Mouse (Mus musculus): ENCODE results near the gene Arl16. TPM values are rescaled to one million over a fixed set of nuclear protein-coding genes. Genes with fewer than 3 reads are reported as not detected.

The Arl16 gene
- polyA plus RNA-seq, 1 experiment from 2014 or later = 48.0 TPM

GRCm38 (mm10) chr11:120507611-120508289 lies 40.3 kb upstream of the Arl16 start:
- 84% methylated on average over 13 of the region's 13 CpGs for WGBS
- Histone ChIP-seq H3K27ac (ENCODE audit: low read depth, low read length) (no peak overlapping the region), H3K9ac (ENCODE audit: low read length) (no peak overlapping the region), H3K9me3 (ENCODE audit: control insufficient read depth, low read length) (no peaks in the 10 kb centered on the region), H3K4me2 (no peak overlapping the region), H3K27me3 (ENCODE audit: control insufficient read depth, insufficient read depth, low read length) (no peaks in the 10 kb centered on the region), H3K36me3 (ENCODE audit: control insufficient read depth, insufficient read depth, low read length) (no peaks in the 10 kb centered on the region), H3K4me1 (ENCODE audit: control insufficient read depth, insufficient read depth, low read length) (peaks cover 6% of the 10 kb centered on the region), H3K4me3 (ENCODE audit: low read depth, low read length) (no peak overlapping the region)
- ATAC-seq (ENCODE audit: low FRiP score) (no peak), DNase-seq (ENCODE audit: low spot score, missing footprints) (no peak)

GRCm38 (mm10) chr11:120506899-120507298 lies 39.5 kb upstream of the Arl16 start:
- peaks cover 6% of the 10 kb centered on the region for H3K4me1 ChIP-seq (ENCODE audit: control insufficient read depth, insufficient read depth, low read length)
- DNase-seq (ENCODE audit: low spot score, missing footprints) (no peak), ATAC-seq (ENCODE audit: low FRiP score) (no peak)
- H3K27me3 ChIP-seq (ENCODE audit: control insufficient read depth, insufficient read depth, low read length) = no peaks in the 10 kb centered on the region
- WGBS = 66% methylated on average over 4 of the region's 4 CpGs
- no peak overlapping the region for H3K9ac ChIP-seq (ENCODE audit: low read length)
- H3K4me3 ChIP-seq (ENCODE audit: low read depth, low read length) = no peak overlapping the region
- no peak overlapping the region for H3K27ac ChIP-seq (ENCODE audit: low read depth, low read length)
- H3K36me3 ChIP-seq (ENCODE audit: control insufficient read depth, insufficient read depth, low read length) = no peaks in the 10 kb centered on the region
- no peaks in the 10 kb centered on the region for H3K9me3 ChIP-seq (ENCODE audit: control insufficient read depth, low read length)
- H3K4me2 ChIP-seq = no peak overlapping the region

GRCm38 (mm10) chr11:120505661-120506060 lies 38.3 kb upstream of the Arl16 start:
- H3K4me1 ChIP-seq (ENCODE audit: control insufficient read depth, insufficient read depth, low read length) = peaks cover 5% of the 10 kb centered on the region
- no peak overlapping the region for H3K27ac ChIP-seq (ENCODE audit: low read depth, low read length)
- no peaks in the 10 kb centered on the region for H3K36me3 ChIP-seq (ENCODE audit: control insufficient read depth, insufficient read depth, low read length)
- no peaks in the 10 kb centered on the region for H3K9me3 ChIP-seq (ENCODE audit: control insufficient read depth, low read length)
- H3K4me3 ChIP-seq (ENCODE audit: low read depth, low read length) = no peak overlapping the region
- H3K4me2 ChIP-seq = no peak overlapping the region
- 85% methylated on average over 3 of the region's 3 CpGs for WGBS
- H3K9ac ChIP-seq (ENCODE audit: low read length) = no peak overlapping the region
- no peak for ATAC-seq (ENCODE audit: low FRiP score)
- H3K27me3 ChIP-seq (ENCODE audit: control insufficient read depth, insufficient read depth, low read length) = no peaks in the 10 kb centered on the region
- DNase-seq (ENCODE audit: low spot score, missing footprints) = no peak

- no peaks in the 10 kb centered on the region for H3K27me3 ChIP-seq (ENCODE audit: control insufficient read depth, insufficient read depth, low read length)
- DNase-seq (ENCODE audit: low spot score, missing footprints) = no peak
- no peaks in the 10 kb centered on the region for H3K9me3 ChIP-seq (ENCODE audit: control insufficient read depth, low read length)
- no peak overlapping the region for H3K27ac ChIP-seq (ENCODE audit: low read depth, low read length)
- H3K4me3 ChIP-seq (ENCODE audit: low read depth, low read length) = no peak overlapping the region
- no peak overlapping the region for H3K9ac ChIP-seq (ENCODE audit: low read length)
- no peak overlapping the region for H3K4me2 ChIP-seq
- H3K36me3 ChIP-seq (ENCODE audit: control insufficient read depth, insufficient read depth, low read length) = no peaks in the 10 kb centered on the region; the same call in 1 of the 2 replicates
- H3K4me1 ChIP-seq (ENCODE audit: control insufficient read depth, insufficient read depth, low read length) = no peaks in the 10 kb centered on the region
- no peak for ATAC-seq (ENCODE audit: low FRiP score)
- 94% methylated on average over 4 of the region's 4 CpGs for WGBS
These were observed 34.3 kb upstream of the Arl16 start for GRCm38 (mm10) chr11:120501701-120502100.

GRCm38 (mm10) chr11:120501018-120501417 lies 33.6 kb upstream of the Arl16 start:
- H3K36me3 ChIP-seq (ENCODE audit: control insufficient read depth, insufficient read depth, low read length) = no peaks in the 10 kb centered on the region; the same call in 1 of the 2 replicates
- ATAC-seq (ENCODE audit: low FRiP score) = no peak
- H3K4me3 ChIP-seq (ENCODE audit: low read depth, low read length) = no peak overlapping the region
- no peaks in the 10 kb centered on the region for H3K9me3 ChIP-seq (ENCODE audit: control insufficient read depth, low read length)
- H3K9ac ChIP-seq (ENCODE audit: low read length) = no peak overlapping the region
- H3K4me1 ChIP-seq (ENCODE audit: control insufficient read depth, insufficient read depth, low read length) = no peaks in the 10 kb centered on the region
- no peaks in the 10 kb centered on the region for H3K27me3 ChIP-seq (ENCODE audit: control insufficient read depth, insufficient read depth, low read length)
- 79% methylated on average over 6 of the region's 6 CpGs for WGBS
- no peak overlapping the region for H3K4me2 ChIP-seq
- no peak for DNase-seq (ENCODE audit: low spot score, missing footprints)
- no peak overlapping the region for H3K27ac ChIP-seq (ENCODE audit: low read depth, low read length)

- Histone ChIP-seq H3K4me1 (ENCODE audit: control insufficient read depth, insufficient read depth, low read length) (no peaks in the 10 kb centered on the region), H3K9ac (ENCODE audit: low read length) (no peak overlapping the region), H3K9me3 (ENCODE audit: control insufficient read depth, low read length) (no peaks in the 10 kb centered on the region), H3K27me3 (ENCODE audit: control insufficient read depth, insufficient read depth, low read length) (no peaks in the 10 kb centered on the region), H3K27ac (ENCODE audit: low read depth, low read length) (no peak overlapping the region), H3K36me3 (ENCODE audit: control insufficient read depth, insufficient read depth, low read length) (no peaks in the 10 kb centered on the region; the same call in 1 of the 2 replicates), H3K4me2 (no peak overlapping the region), H3K4me3 (ENCODE audit: low read depth, low read length) (no peak overlapping the region)
- DNase-seq (ENCODE audit: low spot score, missing footprints) (no peak), ATAC-seq (ENCODE audit: low FRiP score) (no peak)
- WGBS = 23% methylated on average over 3 of the region's 3 CpGs
These were observed 33.0 kb upstream of the Arl16 start for GRCm38 (mm10) chr11:120500357-120500756.

- no peak overlapping the region for H3K9ac ChIP-seq (ENCODE audit: low read length)
- no peak overlapping the region for H3K27ac ChIP-seq (ENCODE audit: low read depth, low read length)
- no peak for ATAC-seq (ENCODE audit: low FRiP score)
- H3K4me2 ChIP-seq = no peak overlapping the region
- H3K4me3 ChIP-seq (ENCODE audit: low read depth, low read length) = no peak overlapping the region
- H3K4me1 ChIP-seq (ENCODE audit: control insufficient read depth, insufficient read depth, low read length) = no peaks in the 10 kb centered on the region
- 76% methylated on average over 6 of the region's 6 CpGs for WGBS
- H3K9me3 ChIP-seq (ENCODE audit: control insufficient read depth, low read length) = no peaks in the 10 kb centered on the region
- no peak for DNase-seq (ENCODE audit: low spot score, missing footprints)
- no peaks in the 10 kb centered on the region for H3K27me3 ChIP-seq (ENCODE audit: control insufficient read depth, insufficient read depth, low read length)
- no peaks in the 10 kb centered on the region; the same call in 1 of the 2 replicates for H3K36me3 ChIP-seq (ENCODE audit: control insufficient read depth, insufficient read depth, low read length)
These were observed 32.5 kb upstream of the Arl16 start for GRCm38 (mm10) chr11:120499894-120500293.

GRCm38 (mm10) chr11:120498891-120499290 lies 31.5 kb upstream of the Arl16 start:
- Histone ChIP-seq H3K9ac (ENCODE audit: low read length) (no peak overlapping the region), H3K4me3 (ENCODE audit: low read depth, low read length) (no peak overlapping the region)
- WGBS = 96% methylated on average over 5 of the region's 5 CpGs

GRCm38 (mm10) chr11:120498226-120498625 lies 30.8 kb upstream of the Arl16 start:
- Histone ChIP-seq H3K27ac (ENCODE audit: low read depth, low read length) (no peak overlapping the region), H3K36me3 (ENCODE audit: control insufficient read depth, insufficient read depth, low read length) (peaks cover 3% of the 10 kb centered on the region; the same call in 1 of the 2 replicates)

More at GRCm38 (mm10) chr11:120498891-120499290, 31.5 kb upstream of the Arl16 start:
- Histone ChIP-seq H3K27me3 (ENCODE audit: control insufficient read depth, insufficient read depth, low read length) (no peaks in the 10 kb centered on the region), H3K9me3 (ENCODE audit: control insufficient read depth, low read length) (no peaks in the 10 kb centered on the region), H3K4me2 (no peak overlapping the region), H3K36me3 (ENCODE audit: control insufficient read depth, insufficient read depth, low read length) (peaks cover 3% of the 10 kb centered on the region; the same call in 1 of the 2 replicates), H3K4me1 (ENCODE audit: control insufficient read depth, insufficient read depth, low read length) (no peaks in the 10 kb centered on the region), H3K27ac (ENCODE audit: low read depth, low read length) (no peak overlapping the region)
- no peak for DNase-seq (ENCODE audit: low spot score, missing footprints)
- ATAC-seq (ENCODE audit: low FRiP score) = no peak

More at GRCm38 (mm10) chr11:120498226-120498625, 30.8 kb upstream of the Arl16 start:
- H3K9ac ChIP-seq (ENCODE audit: low read length) = no peak overlapping the region
- no peaks in the 10 kb centered on the region for H3K27me3 ChIP-seq (ENCODE audit: control insufficient read depth, insufficient read depth, low read length)
- peaks cover 4% of the 10 kb centered on the region for H3K4me1 ChIP-seq (ENCODE audit: control insufficient read depth, insufficient read depth, low read length)
- 94% methylated on average over 12 of the region's 12 CpGs for WGBS
- no peaks in the 10 kb centered on the region for H3K9me3 ChIP-seq (ENCODE audit: control insufficient read depth, low read length)
- ATAC-seq (ENCODE audit: low FRiP score) (no peak), DNase-seq (ENCODE audit: low spot score, missing footprints) (no peak)
- H3K4me2 ChIP-seq = no peak overlapping the region
- H3K4me3 ChIP-seq (ENCODE audit: low read depth, low read length) = no peak overlapping the region
